Mouse (Mus musculus): ENCODE results near the gene Wfdc8. TPM values are rescaled to one million over a fixed set of nuclear protein-coding genes. Genes with fewer than 3 reads are reported as not detected.

The Wfdc8 gene
- total and polyA plus RNA-seq, 3 experiments = not detected

- no peaks in the 10 kb centered on the region for H3K9me3 ChIP-seq (replicated peaks; ENCODE audit: insufficient read depth, low read length)
- H3K4me1 ChIP-seq (ENCODE audit: control insufficient read depth in 1 of 2, insufficient read depth in 2 of 2, low read length in 2 of 2) = no peaks in the 10 kb centered on the region
- no peak overlapping the region for H3K27ac ChIP-seq (ENCODE audit: control insufficient read depth, low read depth, low read length)
- H3K27me3 ChIP-seq (ENCODE audit: control insufficient read depth in 1 of 2, insufficient read depth in 2 of 2, low read length in 2 of 2) = peaks cover 7 to 16% of the 10 kb centered on the region in 2 experiments
- no peak for TF ChIP-seq ELF1 (IDR thresholded peaks at IDR 0.05; ENCODE audit: low read depth, low read length)
- TF ChIP-seq ZC3H11A (IDR thresholded peaks at IDR 0.05; ENCODE audit: low read depth, low read length) = no peak
- no peak for TF ChIP-seq TCF12 (IDR thresholded peaks at IDR 0.05; ENCODE audit: low read depth, low read length)
- no peak for TF ChIP-seq GABPA (IDR thresholded peaks at IDR 0.05; ENCODE audit: low read depth, low read length)
- no peak for TF ChIP-seq NRF1 (IDR thresholded peaks at IDR 0.05; ENCODE audit: insufficient read depth, low read depth, low read length, poor library complexity, severe bottlenecking)
- no peak for TF ChIP-seq RCOR1 (IDR thresholded peaks at IDR 0.05; ENCODE audit: low read depth, low read length)
- TF ChIP-seq ZKSCAN1 (IDR thresholded peaks at IDR 0.05; ENCODE audit: low read depth, low read length) = no peak
- TF ChIP-seq TAL1 (IDR thresholded peaks at IDR 0.05; ENCODE audit: low read length) = no peak
- TF ChIP-seq POLR2A (IDR thresholded peaks at IDR 0.05; ENCODE audit: control insufficient read depth in 1 of 2, insufficient read depth in 1 of 2, low read depth in 1 of 2, low read length in 2 of 2, poor library complexity in 1 of 2) = no peak
- no peak for TF ChIP-seq UBTF (IDR thresholded peaks at IDR 0.05; ENCODE audit: borderline replicate concordance, insufficient read depth, low read depth, low read length)
- TF ChIP-seq TBP (IDR thresholded peaks at IDR 0.05; ENCODE audit: low read depth, low read length) = no peak
- no peak for TF ChIP-seq CHD1 (IDR thresholded peaks at IDR 0.05; ENCODE audit: low read depth, low read length)
- no peak for TF ChIP-seq E2F4 (IDR thresholded peaks at IDR 0.05; ENCODE audit: borderline replicate concordance, low read depth, low read length)
- DNase-seq (ENCODE audit: low read depth, low spot score) = no peak
- no peaks in the 10 kb centered on the region for H3K79me2 ChIP-seq (ENCODE audit: control insufficient read depth, insufficient read depth, low read length, poor library complexity)
- H3K4me3 ChIP-seq (ENCODE audit: control insufficient read depth in 1 of 2, insufficient read depth in 1 of 2, low read depth in 2 of 2, low read length in 2 of 2) = no peak overlapping the region
- H3K9ac ChIP-seq (ENCODE audit: control insufficient read depth, low read depth, low read length, poor library complexity, severe bottlenecking) = no peak overlapping the region
- no peaks in the 10 kb centered on the region for H3K36me3 ChIP-seq (ENCODE audit: control insufficient read depth in 1 of 2, insufficient read depth in 2 of 2, low read length in 2 of 2)
Measured at GRCm38 (mm10) chr2:164608781-164609180, 4.6 kb downstream of the Wfdc8 start.

GRCm38 (mm10) chr2:164604411-164604810, 9.0 kb downstream of the Wfdc8 start:
- peaks cover 7 to 10% of the 10 kb centered on the region in 2 experiments for H3K27me3 ChIP-seq (ENCODE audit: control insufficient read depth in 1 of 2, insufficient read depth in 2 of 2, low read length in 2 of 2)
- H3K4me1 ChIP-seq (ENCODE audit: control insufficient read depth in 1 of 2, insufficient read depth in 2 of 2, low read length in 2 of 2) = no peaks in the 10 kb centered on the region
- TF ChIP-seq JUND (IDR thresholded peaks at IDR 0.05; ENCODE audit: low read depth, low read length) (no peak), ZMIZ1 (IDR thresholded peaks at IDR 0.05; ENCODE audit: low read depth, low read length) (no peak), BHLHE40 (IDR thresholded peaks at IDR 0.05; ENCODE audit: borderline replicate concordance, low read depth, low read length) (no peak), USF1 (IDR thresholded peaks at IDR 0.05; ENCODE audit: low read depth, low read length) (no peak), MYB (IDR thresholded peaks at IDR 0.05; ENCODE audit: low read depth, low read length) (no peak), TCF12 (IDR thresholded peaks at IDR 0.05; ENCODE audit: low read depth, low read length) (no peak), MAX (IDR thresholded peaks at IDR 0.05; ENCODE audit: low read length) (no peak), NELFE (IDR thresholded peaks at IDR 0.05; ENCODE audit: low read depth, low read length) (no peak), POLR2A (IDR thresholded peaks at IDR 0.05; ENCODE audit: control insufficient read depth in 1 of 2, insufficient read depth in 1 of 2, low read depth in 1 of 2, low read length in 2 of 2, poor library complexity in 1 of 2) (no peak), E2F4 (IDR thresholded peaks at IDR 0.05; ENCODE audit: borderline replicate concordance, low read depth, low read length) (no peak), POLR2AphosphoS5 (IDR thresholded peaks at IDR 0.05; ENCODE audit: borderline replicate concordance, low read depth, low read length) (no peak), GABPA (IDR thresholded peaks at IDR 0.05; ENCODE audit: low read depth, low read length) (no peak), MYC (IDR thresholded peaks at IDR 0.05; ENCODE audit: low read depth, low read length) (no peak), CHD2 (IDR thresholded peaks at IDR 0.05; ENCODE audit: low read length) (no peak), NRF1 (IDR thresholded peaks at IDR 0.05; ENCODE audit: insufficient read depth, low read depth, low read length, poor library complexity, severe bottlenecking) (no peak), CTCF (IDR thresholded peaks at IDR 0.05 in 2 of 3, conservative IDR thresholded peaks at IDR 0.05 in 1 of 3; ENCODE audit: control insufficient read depth in 1 of 3, insufficient read depth in 1 of 3, low read depth in 2 of 3, low read length in 3 of 3, poor library complexity in 1 of 3, severe bottlenecking in 1 of 3) (no peak), MAZ (IDR thresholded peaks at IDR 0.05; ENCODE audit: low read depth, low read length) (no peak), ZC3H11A (IDR thresholded peaks at IDR 0.05; ENCODE audit: low read depth, low read length) (no peak), HCFC1 (IDR thresholded peaks at IDR 0.05; ENCODE audit: low read depth, low read length) (no peak), TAL1 (IDR thresholded peaks at IDR 0.05; ENCODE audit: low read length) (no peak)
- H3K9me3 ChIP-seq (replicated peaks; ENCODE audit: insufficient read depth, low read length) = no peaks in the 10 kb centered on the region
- H3K27ac ChIP-seq (ENCODE audit: control insufficient read depth, low read depth, low read length) = no peak overlapping the region
- H3K4me3 ChIP-seq (ENCODE audit: control insufficient read depth in 1 of 2, insufficient read depth in 1 of 2, low read depth in 2 of 2, low read length in 2 of 2) = no peak overlapping the region
- no peak overlapping the region for H3K9ac ChIP-seq (ENCODE audit: control insufficient read depth, low read depth, low read length, poor library complexity, severe bottlenecking)
- H3K36me3 ChIP-seq (ENCODE audit: control insufficient read depth in 1 of 2, insufficient read depth in 2 of 2, low read length in 2 of 2) = no peaks in the 10 kb centered on the region
- no peak for DNase-seq (ENCODE audit: low read depth, low spot score)
- H3K79me2 ChIP-seq (ENCODE audit: control insufficient read depth, insufficient read depth, low read length, poor library complexity) = no peaks in the 10 kb centered on the region

All from MEL (cell line).